24 mouse cellular contexts compared by ENCODE assay signal in genomic region chr11:102049875-102050482, GRCm38 (mm10). TPM values are rescaled to one million over a fixed set of nuclear protein-coding genes. Genes with fewer than 3 reads are reported as not detected.
DNase-seq lines count a peak whose midpoint lies in the region; ATAC-seq and TF ChIP-seq lines count a peak whose summit lies in the region.
"Had no signal": no experiment of that assay in that cellular context is flagged by ENCODE, and none has a peak within 500 bp of the region (broad histone marks: within the 10 kb centered on the region; RNA-seq: fewer than 3 reads in every experiment).

No protein-coding gene starts in this region.

- TF ChIP-seq CTCF in gastrocnemius, adult 2 months (IDR thresholded peaks at IDR 0.05) = no peak

- H3K27me3 ChIP-seq in liver, embryonic 12.5 days (replicated peaks) = peaks cover 42% of the 10 kb centered on the region
- peaks cover 20% of the 10 kb centered on the region; the same call in 1 of the 2 replicates for H3K27me3 ChIP-seq in heart, embryonic 10.5 days (ENCODE audit: insufficient read depth, poor library complexity, severe bottlenecking)
- no peaks in the 10 kb centered on the region for H3K27me3 ChIP-seq in intestine, embryonic 15.5 days (replicated peaks)
- H3K27me3 ChIP-seq: midbrain, embryonic 13.5 days; Patski had no signal

- intact Hi-C loops in gastrocnemius, adult 2 months (cut with DNase I) = loop anchor here (5.0 kb wide), 1 partner anchor 133 kb away; no protein-coding TSS in a partner anchor

- H3K9me3 ChIP-seq in liver, embryonic 12.5 days (replicated peaks) = peaks cover 8% of the 10 kb centered on the region; the same call in 1 of the 2 replicates
- H3K9me3 ChIP-seq in heart, embryonic 10.5 days = peaks cover 9% of the 10 kb centered on the region
- H3K9me3 ChIP-seq in intestine, embryonic 15.5 days = no peaks in the 10 kb centered on the region

- H3K9ac ChIP-seq in liver, embryonic 12.5 days = no peak overlapping the region
- no peak overlapping the region for H3K9ac ChIP-seq in intestine, embryonic 15.5 days
- H3K9ac ChIP-seq: forebrain, embryonic 12.5 days; hindbrain, embryonic 14.5 days; liver, embryonic 14.5 days; midbrain, embryonic 13.5 days had no signal

- H3K4me1 ChIP-seq in liver, embryonic 12.5 days = no peaks in the 10 kb centered on the region
- H3K4me1 ChIP-seq in heart, embryonic 10.5 days = peaks cover 11% of the 10 kb centered on the region; the same call in 1 of the 2 replicates
- H3K4me1 ChIP-seq in intestine, embryonic 15.5 days (replicated peaks) = no peaks in the 10 kb centered on the region
- H3K4me1 ChIP-seq: forebrain, embryonic 12.5 days had no signal

- H3K4me3 ChIP-seq in gastrocnemius, adult 2 months = peak overlapping the region; percentile 40; the same call in 1 of the 2 replicates
- no peak overlapping the region for H3K4me3 ChIP-seq in liver, embryonic 12.5 days
- H3K4me3 ChIP-seq in heart, embryonic 10.5 days = no peak overlapping the region
- H3K4me3 ChIP-seq in intestine, embryonic 15.5 days (replicated peaks) = no peak overlapping the region
- H3K4me3 ChIP-seq: forebrain, embryonic 12.5 days; midbrain, embryonic 13.5 days; myocyte had no signal

- WGBS in liver, embryonic 12.5 days (ENCODE audit: insufficient replicate concordance) = 45% methylated on average over 14 of the region's 14 CpGs
- 52% methylated on average over 14 of the region's 14 CpGs for WGBS in heart, embryonic 10.5 days
- 60% methylated on average over 14 of the region's 14 CpGs for WGBS in intestine, embryonic 15.5 days

- no peaks in the 10 kb centered on the region for H3K36me3 ChIP-seq in liver, embryonic 12.5 days
- peaks cover 8% of the 10 kb centered on the region; the same call in 1 of the 2 replicates for H3K36me3 ChIP-seq in heart, embryonic 10.5 days
- no peaks in the 10 kb centered on the region for H3K36me3 ChIP-seq in intestine, embryonic 15.5 days
- H3K36me3 ChIP-seq: forebrain, embryonic 12.5 days; midbrain, embryonic 13.5 days had no signal

- no peak for DNase-seq in gastrocnemius, adult 2 months
- DNase-seq in gastrocnemius, adult 8-10 months (ENCODE audit: low spot score in 2 of 2) = no peak
- no peak for DNase-seq in liver
- DNase-seq in heart, embryonic 10.5 days (ENCODE audit: low spot score) = no peak
- DNase-seq in kidney, postnatal 14 days = peak; percentile 57
- DNase-seq in spleen, adult 18-20 months = no peak
- DNase-seq: adrenal gland, postnatal 10 days; cerebellum, adult 2 months; layer of hippocampus, adult 9-11 months; lung, postnatal 14 days; thymus, postnatal 4 days had no signal

- H3K27ac ChIP-seq in gastrocnemius, adult 2 months = peak overlapping the region; percentile 86
- 0 out of 2 replicates have a peak overlapping the region, but pooled peaks have one; percentile 34 for H3K27ac ChIP-seq in liver, embryonic 12.5 days
- H3K27ac ChIP-seq in heart, embryonic 10.5 days = 0 out of 2 replicates have a peak overlapping the region, but pooled peaks have one; percentile 60
- no peak overlapping the region for H3K27ac ChIP-seq in intestine, embryonic 15.5 days
- H3K27ac ChIP-seq: forebrain, embryonic 12.5 days; hindbrain, embryonic 14.5 days; liver, embryonic 14.5 days; midbrain, embryonic 13.5 days had no signal

- H3K4me2 ChIP-seq in liver, embryonic 12.5 days = no peak overlapping the region; the same call in 1 of the 2 replicates
- H3K4me2 ChIP-seq in intestine, embryonic 15.5 days (replicated peaks) = no peak overlapping the region
- H3K4me2 ChIP-seq: forebrain, embryonic 12.5 days; hindbrain, embryonic 14.5 days; midbrain, embryonic 13.5 days had no signal

- ATAC-seq in liver, embryonic 12.5 days = no peak
- ATAC-seq in intestine, embryonic 15.5 days = no peak
- ATAC-seq: intestine, postnatal 0 days; midbrain, embryonic 13.5 days; Patski had no signal

RNA-seq across cellular contexts. Expression of gene Cd300lg, which starts 8.7 kb away (rescaled TPM):
- total RNA-seq in gastrocnemius, adult 2 months (2021) = 10 to 100 TPM; 17.6 to 18.9 TPM
- total RNA-seq in gastrocnemius, adult 8-10 months (2022) = 10 to 100 TPM; 12.9 to 17.6 (median 15.0) TPM
- polyA plus RNA-seq in liver, embryonic 12.5 days (2016; fragmentation: Nextera tagmentation; extraction: Ambion mirVana) = 0.50 and 0.51 TPM in 2 replicates
- 0.83 and 0.94 TPM in 2 replicates for polyA plus RNA-seq in heart, embryonic 10.5 days (2016; fragmentation: Nextera tagmentation; extraction: Ambion mirVana)
- 0.98 and 1.6 TPM in 2 replicates for polyA plus RNA-seq in intestine, embryonic 15.5 days (2015; fragmentation: Nextera tagmentation; extraction: Ambion mirVana)
- total RNA-seq: CH12.LX; left cerebral cortex, postnatal 14 days had no signal
- polyA plus RNA-seq: myocyte, Patski had no signal

RNA-seq across cellular contexts. Expression of gene Mpp3, which starts 21.7 kb away (rescaled TPM):
- total RNA-seq in gastrocnemius, adult 2 months (2021) = 10 to 100 TPM; 19.4 to 34.7 TPM
- 10 to 100 TPM; 12.9 to 17.9 (median 15.7) TPM for total RNA-seq in gastrocnemius, adult 8-10 months (2022)
- 0.66 and 0.85 TPM in 2 replicates for polyA plus RNA-seq in liver, embryonic 12.5 days (2016; fragmentation: Nextera tagmentation; extraction: Ambion mirVana)
- 3.4 and 5.1 TPM in 2 replicates for polyA plus RNA-seq in heart, embryonic 10.5 days (2016; fragmentation: Nextera tagmentation; extraction: Ambion mirVana)
- polyA plus RNA-seq in intestine, embryonic 15.5 days (2015; fragmentation: Nextera tagmentation; extraction: Ambion mirVana) = 7.6 and 7.9 TPM in 2 replicates
- total RNA-seq: granulocyte monocyte progenitor cell, adult 5-6 weeks; neutrophil, adult 5-6 weeks had no signal

RNA-seq across cellular contexts. Expression of gene Mpp2, which starts 38.3 kb away (rescaled TPM):
- 1 to 10 TPM; 1.2 TPM for total RNA-seq in gastrocnemius, adult 2 months (2021)
- total RNA-seq in gastrocnemius, adult 8-10 months (2022) = 1 to 10 TPM in 1 of 4 experiments, under 1 TPM in 3; 0.27 to 1.1 (median 0.57) TPM
- polyA plus RNA-seq in liver, embryonic 12.5 days (2016; fragmentation: Nextera tagmentation; extraction: Ambion mirVana) = 15.1 and 16.7 TPM in 2 replicates
- 19.0 and 20.1 TPM in 2 replicates for polyA plus RNA-seq in heart, embryonic 10.5 days (2016; fragmentation: Nextera tagmentation; extraction: Ambion mirVana)
- 6.2 and 6.8 TPM in 2 replicates for polyA plus RNA-seq in intestine, embryonic 15.5 days (2015; fragmentation: Nextera tagmentation; extraction: Ambion mirVana)
- total RNA-seq: granulocyte monocyte progenitor cell, adult 5-6 weeks; neutrophil, adult 5-6 weeks had no signal

RNA-seq across cellular contexts. Expression of gene Ppy, which starts 51.1 kb away (rescaled TPM):
- total RNA-seq in gastrocnemius, adult 2 months (2021) = not detected
- not detected for total RNA-seq in gastrocnemius, adult 8-10 months (2022)
- not detected in 2 replicates for polyA plus RNA-seq in liver, embryonic 12.5 days (2016; fragmentation: Nextera tagmentation; extraction: Ambion mirVana)
- not detected in 2 replicates for polyA plus RNA-seq in heart, embryonic 10.5 days (2016; fragmentation: Nextera tagmentation; extraction: Ambion mirVana)
- polyA plus RNA-seq in intestine, embryonic 15.5 days (2015; fragmentation: Nextera tagmentation; extraction: Ambion mirVana) = 4.5 and 6.2 TPM in 2 replicates
- total RNA-seq: adrenal gland, postnatal 10 days; CH12.LX; granulocyte monocyte progenitor cell, adult 5-6 weeks; left cerebral cortex, postnatal 14 days; neutrophil, adult 5-6 weeks had no signal
- polyA plus RNA-seq: cerebellum, adult 2 months; forebrain, embryonic 12.5 days; hindbrain, embryonic 14.5 days; liver, embryonic 14.5 days; midbrain, embryonic 13.5 days; myocyte; Patski had no signal

RNA-seq across cellular contexts. Expression of gene Pyy, which starts 57.7 kb away (rescaled TPM):
- total RNA-seq in gastrocnemius, adult 2 months (2021) = not detected
- total RNA-seq in gastrocnemius, adult 8-10 months (2022) = not detected
- 0.32 TPM in 1 of 2 replicates, not detected in the other for polyA plus RNA-seq in liver, embryonic 12.5 days (2016; fragmentation: Nextera tagmentation; extraction: Ambion mirVana)
- 3.0 TPM in 1 of 2 replicates, not detected in the other for polyA plus RNA-seq in heart, embryonic 10.5 days (2016; fragmentation: Nextera tagmentation; extraction: Ambion mirVana)
- 57.2 and 75.0 TPM in 2 replicates for polyA plus RNA-seq in intestine, embryonic 15.5 days (2015; fragmentation: Nextera tagmentation; extraction: Ambion mirVana)
- total RNA-seq: adrenal gland, postnatal 10 days; CH12.LX; granulocyte monocyte progenitor cell, adult 5-6 weeks; left cerebral cortex, postnatal 14 days; neutrophil, adult 5-6 weeks had no signal
- polyA plus RNA-seq: forebrain, embryonic 12.5 days; midbrain, embryonic 13.5 days; myocyte; Patski had no signal
